Mouse (Mus musculus): ENCODE results near the gene Katnal1.

Gene Katnal1

DNA sequence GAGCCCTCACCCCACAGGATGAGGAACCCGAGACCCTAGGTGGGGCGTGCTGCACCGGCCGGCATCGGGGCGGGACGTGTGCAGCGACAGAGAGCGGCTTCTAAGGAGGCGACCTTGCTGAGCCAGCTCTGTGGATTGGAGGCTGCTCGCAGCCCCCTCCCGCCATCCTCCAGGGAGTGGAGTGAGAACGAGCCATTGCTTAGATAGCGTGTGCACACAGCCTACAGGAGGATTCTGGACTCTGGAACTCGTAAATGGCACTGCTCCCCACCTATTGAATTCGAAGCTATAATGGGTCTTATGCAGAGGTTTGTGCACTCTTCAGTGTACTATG is at the start of gene Katnal1:
Gene Katnal1 (minus strand): TSS at position 205 of the 334 bp plus-strand sequence.
- DNase-seq (ENCODE audit: low spot score), result no peak

DNA sequence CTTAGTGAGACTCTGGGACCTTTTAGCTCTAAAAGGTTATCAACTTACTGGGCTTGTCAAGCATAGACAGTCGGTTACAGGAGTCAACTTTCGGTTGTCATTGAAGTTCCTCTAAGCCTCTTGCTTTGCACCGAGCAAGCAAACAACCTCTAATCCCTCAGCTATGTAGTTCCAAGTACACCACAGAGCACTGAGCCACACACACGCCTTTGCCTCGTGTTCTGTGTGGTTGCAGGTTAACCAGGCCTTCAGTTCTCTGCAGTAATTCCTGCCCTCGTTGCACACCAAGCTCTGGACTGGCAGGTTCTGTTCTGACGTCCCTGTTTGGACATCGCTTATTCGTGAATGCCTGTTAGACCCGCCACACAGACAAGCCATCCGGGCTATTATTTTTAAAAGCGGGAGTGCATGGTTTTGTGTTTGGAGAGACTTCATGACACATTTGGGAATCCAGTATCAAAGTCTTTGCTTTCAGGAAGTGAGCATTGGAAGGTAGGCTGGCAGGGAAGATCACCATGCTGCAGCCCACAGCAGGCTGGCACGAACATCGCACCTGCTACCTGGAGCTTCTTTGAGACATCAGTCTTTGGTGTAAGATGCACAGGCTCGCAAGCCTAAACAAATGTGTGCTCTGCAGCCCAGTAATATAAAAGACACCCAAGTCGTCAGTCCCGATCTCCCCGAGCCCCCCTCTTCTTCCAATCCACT is 49.5 kb upstream of the Katnal1 start:
- no peak for DNase-seq (ENCODE audit: low spot score)

DNA sequence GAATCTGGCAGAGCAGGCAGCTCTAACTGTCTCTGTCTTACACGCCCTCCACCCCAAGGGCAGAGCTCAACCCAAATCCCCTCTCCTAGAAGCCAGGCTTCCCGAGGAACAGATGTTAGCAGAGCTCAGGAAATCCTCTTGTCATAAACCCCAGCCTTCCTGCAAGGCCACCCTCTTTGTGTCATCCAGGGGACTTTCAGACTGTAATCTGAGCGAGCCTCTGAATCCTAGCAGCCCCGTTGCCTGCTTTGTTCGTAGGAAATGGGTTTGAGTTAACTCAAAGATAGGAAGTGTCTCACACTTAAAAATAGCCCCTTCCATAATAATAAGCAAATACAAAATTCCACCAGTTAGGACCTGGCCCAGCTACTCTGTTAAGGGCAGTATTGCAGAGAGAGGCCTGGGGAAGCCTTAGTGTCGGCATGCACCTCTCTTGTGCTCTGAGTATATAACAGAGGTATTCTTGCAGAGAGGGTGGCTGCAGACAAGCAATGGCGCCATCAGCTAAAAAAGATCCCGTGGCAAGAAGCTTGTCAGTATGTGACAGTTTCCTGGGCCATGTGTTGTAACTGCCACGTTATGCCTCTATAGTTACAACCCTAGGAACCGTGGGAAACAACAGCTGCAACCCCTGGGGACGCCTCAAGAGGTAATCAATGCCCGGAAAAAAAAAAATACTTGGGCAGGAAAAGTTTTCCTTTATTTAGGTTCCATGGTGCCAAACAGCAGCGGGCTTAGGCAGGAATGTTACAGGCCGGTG is 48.8 kb upstream of the Katnal1 start:
- DNase-seq (ENCODE audit: low spot score), result no peak

DNA sequence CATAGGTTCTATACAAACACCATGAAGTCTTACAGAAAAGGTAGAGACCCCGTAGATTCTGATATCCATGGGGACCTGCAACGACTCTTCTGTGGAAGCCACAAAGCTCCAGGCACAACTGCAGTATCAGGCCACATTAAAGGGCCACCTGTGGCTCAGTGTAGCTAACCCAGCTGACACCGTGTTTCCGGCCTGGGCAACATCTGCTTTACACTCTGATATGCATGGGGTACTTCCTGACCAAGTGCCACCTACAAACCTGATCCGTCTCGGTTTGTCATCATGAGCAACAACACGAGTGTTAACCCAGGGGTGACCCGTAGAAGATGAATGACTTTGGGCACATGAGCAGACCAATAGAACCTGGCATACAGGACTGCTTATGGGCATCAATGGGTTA is 47.8 kb upstream of the Katnal1 start:
- no peak for DNase-seq (ENCODE audit: low spot score)

DNA sequence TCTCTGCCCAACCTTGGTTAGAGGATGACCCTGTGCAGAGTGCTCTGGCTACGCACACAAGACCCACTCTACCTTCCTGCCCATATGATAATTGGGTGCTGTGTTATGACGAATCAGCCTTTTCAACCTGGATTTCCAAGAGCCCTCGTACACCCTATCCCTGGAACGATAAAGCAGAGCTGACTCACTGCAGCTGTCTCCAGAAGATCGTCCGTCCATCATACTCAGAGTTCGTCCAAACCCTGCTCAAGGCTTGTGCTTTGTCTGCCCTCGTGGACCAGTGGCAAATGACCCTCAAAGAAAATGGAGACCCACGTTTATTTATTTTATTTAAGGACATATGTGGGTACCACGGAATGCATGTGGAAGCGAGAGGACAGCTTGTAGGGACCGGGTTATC is 45.9 kb upstream of the Katnal1 start:
- DNase-seq (ENCODE audit: low spot score), result no peak

DNA sequence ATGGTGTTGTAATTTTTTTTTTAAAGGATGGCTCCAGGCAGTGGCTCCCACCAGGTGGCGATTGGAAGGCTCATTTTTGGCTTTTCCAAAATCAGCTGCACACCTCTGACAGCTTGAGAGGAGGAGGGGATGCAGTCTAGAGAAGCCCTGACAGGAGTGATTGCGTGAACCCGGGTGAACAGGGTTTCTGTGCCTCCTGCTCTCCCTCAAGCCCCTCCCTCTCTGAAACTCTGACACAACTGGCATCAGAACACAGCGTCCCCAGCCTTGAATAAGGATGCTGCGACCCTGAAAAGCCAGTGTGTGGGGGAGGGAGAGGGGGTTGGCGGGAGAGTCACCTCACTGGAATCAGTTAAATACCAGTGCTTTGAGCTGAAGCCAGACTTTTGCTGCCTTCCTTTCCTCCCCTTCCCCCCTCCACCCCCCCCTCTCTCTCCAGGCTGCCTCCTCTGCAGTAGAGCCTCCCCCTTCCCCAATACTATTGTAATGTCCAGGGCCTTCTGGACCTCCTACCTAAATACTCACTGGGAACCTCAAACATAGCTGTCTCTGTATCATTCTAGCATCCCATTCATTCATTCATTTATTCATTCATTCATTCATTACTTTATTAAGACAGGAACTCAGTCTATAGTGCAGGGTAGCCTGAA is 44.0 kb upstream of the Katnal1 start:
- no peak for DNase-seq (ENCODE audit: low spot score)

DNA sequence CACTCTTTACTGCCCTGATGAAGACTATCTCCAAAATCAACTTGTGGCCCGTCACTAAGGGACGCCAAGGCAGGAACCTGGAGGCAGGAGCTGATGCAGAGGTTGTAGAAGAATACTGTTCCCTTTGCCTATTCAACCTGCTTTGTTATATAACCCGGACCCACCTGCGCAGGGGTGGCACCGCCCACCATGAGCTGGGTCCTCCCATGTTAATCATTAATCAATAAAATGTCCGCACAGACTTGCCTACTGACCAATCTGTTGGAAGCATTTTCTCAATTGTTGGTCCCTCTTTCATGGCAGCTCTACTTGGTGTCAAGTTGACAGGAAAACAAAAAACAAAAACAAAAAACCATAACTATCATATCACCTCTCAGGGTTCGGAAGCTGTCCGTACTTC is 43.0 kb upstream of the Katnal1 start:
- DNase-seq (ENCODE audit: low spot score), result no peak

DNA sequence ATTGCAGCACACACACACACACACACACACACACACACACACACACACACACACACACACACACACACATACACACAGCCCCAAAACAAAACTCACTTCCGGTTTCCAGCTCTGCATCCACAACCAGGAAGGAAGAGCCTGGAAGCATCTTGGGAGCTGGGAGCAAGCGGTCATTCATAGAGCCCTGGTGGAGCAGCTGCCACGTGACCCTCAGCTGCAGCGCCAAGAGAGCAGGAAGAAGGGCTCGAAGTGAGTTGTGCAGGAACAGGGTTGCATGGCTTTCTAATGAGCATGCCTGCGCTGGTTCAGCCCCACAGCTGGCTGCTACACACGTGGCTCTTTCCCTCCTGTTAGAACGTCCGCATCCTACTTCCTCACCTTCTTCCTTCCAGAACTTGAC is 40.5 kb upstream of the Katnal1 start:
- DNase-seq (ENCODE audit: low spot score), result no peak

DNA sequence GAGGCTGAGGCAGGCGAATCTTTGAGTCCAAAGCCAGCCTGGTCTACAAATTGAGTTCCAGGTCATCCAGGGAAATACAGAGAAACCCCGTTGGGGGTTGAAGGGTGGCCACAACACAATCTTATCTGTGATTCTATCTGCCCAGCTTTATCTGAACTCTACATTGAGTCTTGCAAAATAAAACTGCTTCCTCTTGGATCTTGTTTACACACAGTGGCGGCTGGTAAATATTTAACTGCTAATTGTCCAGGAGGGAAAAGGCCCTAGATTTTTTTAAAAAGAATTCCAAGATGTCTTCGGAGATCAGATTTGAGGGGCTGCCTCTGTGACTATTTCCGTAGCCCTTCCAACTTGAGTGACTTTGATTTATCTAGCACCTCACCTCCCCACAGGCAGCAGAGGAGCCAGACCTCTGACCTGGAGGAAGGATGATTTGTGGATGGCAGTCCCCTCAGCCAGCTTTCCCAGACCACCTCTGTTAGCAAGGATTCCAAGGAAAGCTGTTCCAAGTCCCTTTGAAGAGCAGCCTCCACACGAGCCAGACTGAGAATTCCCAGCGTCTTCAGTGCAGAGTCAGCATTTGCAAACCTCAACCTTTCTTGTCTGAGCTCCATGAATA is 39.9 kb upstream of the Katnal1 start:
- no peak for DNase-seq (ENCODE audit: low spot score)

DNA sequence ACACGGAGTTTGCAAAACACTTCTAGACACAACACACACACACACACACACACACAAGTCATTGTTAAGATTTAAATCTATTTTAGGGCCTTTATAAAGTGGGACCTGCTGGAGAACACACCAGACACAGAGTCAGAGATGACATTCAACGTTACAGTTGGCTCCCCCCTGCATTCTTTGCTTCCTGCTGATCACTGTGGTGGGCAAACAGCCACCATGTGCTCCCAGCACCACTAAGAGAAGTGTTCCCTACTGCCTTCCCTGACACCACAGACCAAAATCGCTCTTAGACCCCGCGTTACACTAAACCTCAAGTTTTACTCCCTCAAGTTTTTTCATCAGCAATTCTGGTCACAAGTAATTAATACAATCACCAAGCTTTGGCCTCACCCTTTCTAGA is 39.1 kb upstream of the Katnal1 start:
- DNase-seq (ENCODE audit: low spot score), result no peak

DNA sequence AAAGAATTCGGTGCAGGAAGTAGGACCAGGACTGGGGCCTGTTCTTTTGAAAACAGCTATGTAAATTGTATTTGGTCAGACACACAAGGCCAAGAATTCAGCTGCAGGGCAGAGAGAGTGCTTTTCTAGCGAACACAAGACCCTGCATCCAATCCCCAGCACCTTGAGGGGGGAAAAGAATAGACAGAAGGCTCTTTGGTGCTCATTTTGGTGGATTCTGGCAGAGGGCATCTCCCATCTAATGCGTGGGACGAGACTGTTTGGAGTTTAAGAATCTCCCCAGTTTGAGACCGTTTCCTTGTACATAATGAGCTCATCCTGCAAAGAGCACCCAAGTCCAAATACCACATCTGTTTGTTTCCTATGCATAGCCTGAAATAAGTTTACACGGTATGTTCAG is 37.3 kb upstream of the Katnal1 start:
- DNase-seq (ENCODE audit: low spot score), result no peak

DNA sequence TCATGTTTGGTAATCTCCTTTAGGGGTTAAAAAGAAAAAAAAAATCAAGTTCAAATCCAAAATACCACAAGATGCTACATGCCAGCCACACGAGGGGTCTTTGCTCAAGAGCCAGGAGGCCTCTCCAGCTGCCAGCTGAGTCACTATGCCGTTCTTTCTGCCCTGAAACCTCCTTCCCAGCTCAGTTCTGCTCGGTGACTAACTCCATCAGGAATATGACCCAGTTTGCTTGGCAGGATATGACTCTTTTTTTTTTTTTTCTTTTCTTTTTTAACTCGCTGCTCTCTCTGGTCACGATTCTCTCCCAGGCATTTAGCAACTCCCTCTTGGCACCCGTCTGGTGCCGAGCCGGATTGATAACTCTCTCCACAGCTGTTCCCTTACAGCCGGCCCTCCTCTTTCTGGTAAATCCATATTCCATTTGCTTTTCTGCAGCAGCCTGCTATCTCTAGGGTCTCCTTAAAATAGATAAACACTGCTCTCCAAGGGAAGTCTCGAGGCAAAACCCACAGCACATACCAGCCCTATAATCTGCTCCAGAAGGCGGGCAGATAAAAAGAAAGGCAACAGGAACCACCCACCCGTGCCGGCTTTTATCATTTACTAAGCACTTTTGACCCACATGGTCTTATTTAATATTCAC is 36.7 kb upstream of the Katnal1 start:
- DNase-seq (ENCODE audit: low spot score), result no peak

DNA sequence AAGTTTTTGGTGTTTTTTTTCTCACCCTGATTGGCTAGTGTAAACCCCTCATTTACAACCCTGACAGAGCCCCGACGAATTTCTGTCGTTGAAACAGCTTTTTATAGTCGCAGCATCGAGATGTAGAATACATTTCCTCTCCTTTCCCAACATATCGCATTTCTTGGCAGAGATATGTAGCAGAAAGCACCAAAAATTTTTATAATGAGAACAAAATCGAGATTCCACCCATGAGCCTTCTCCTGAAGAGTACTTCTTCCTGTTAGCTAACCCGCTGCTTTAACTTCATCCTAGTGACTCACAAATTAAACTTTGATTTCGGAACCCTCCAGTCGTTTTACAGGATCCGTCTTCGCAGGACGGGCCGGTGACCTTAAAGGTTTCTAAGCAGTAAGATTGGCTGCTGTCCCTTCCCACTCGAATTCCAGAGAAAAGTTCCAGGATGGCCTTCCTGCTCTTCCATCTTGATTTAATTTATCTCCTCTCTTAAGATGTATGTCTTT is 36.0 kb upstream of the Katnal1 start:
- no peak for DNase-seq (ENCODE audit: low spot score)

DNA sequence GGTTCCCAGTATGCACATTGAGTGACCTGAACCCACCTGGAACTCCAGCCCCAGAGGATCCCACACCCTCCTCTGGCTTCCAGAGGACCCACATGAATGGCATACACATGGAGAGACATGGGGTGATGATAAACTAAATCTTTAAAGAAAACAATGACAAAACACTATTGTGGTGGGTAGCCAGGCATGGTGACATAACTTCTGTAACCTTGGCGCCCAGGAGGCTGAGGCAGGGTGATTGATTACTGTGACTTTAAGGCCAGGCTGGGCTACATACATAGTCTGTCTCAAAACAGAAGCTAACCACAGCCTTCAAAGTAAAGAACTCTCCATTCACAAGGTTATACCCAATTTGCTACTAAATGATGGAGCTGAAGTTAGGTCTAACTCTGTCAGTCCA is 35.1 kb upstream of the Katnal1 start:
- DNase-seq (ENCODE audit: low spot score), result no peak

DNA sequence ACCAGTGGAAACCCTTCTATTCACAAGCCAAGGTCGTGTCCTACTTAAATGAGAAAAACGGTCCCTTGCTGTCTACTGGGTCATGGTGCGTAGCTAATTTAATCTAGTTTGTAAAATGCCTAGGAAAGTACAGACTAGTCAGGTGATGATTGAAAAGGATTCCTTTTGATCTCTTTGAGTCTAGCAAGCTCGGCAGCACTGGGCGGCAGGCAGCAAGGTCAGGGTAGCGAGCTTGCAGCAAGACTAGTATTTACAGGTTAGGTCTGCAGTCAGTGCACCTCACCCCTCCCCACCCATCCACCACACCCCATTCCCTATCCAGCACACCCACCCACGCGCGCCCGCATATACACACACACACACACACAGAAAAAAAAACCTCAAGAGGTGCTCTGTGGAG is 31.1 kb upstream of the Katnal1 start:
- no peak for DNase-seq (ENCODE audit: low spot score)

DNA sequence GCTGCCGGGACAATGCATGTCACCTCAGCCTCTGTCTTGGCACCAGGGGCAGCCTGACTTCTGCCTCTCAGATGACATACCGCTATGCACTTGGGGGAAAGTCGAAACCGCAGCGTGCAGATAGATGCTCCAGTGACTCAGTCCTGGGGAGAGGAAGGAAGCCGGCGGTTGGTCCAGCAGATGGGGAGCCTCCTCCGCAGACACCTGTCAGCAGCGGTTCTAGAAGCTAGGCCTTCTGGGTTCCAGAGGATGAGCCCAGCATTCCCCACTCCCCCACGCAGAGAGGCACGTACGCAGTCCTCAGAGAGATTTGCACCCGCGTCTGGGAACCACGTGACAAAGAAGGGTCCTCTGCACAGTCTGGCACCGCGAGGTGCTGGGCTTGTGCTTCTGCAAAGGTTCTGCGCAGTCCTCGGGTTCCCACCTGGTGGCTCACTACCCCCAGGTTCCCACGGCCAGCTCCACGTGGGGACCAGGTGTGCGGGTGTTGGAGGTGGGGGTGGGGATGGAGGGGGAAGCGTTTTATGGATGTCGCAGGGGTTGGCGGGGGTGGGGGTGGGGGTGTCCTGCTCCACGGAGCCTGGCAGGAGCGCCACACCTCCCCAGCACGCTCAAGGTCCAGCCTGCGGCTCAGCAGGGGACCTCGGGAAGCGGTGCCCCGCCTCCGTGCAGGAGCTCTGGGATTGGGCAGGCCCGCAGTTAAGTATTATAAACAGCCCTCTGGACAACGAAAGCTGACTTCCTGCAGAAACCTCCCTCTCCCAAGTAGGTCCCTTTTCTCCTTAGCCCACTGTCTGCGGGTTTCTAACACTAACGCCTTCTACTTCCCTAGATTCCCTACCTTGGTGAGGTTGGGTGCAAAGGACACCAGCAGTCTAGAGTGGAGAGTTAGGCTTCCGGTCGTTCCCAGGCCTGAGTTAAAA is 30.2 kb upstream of the Katnal1 start:
- DNase-seq (ENCODE audit: low spot score), result no peak

DNA sequence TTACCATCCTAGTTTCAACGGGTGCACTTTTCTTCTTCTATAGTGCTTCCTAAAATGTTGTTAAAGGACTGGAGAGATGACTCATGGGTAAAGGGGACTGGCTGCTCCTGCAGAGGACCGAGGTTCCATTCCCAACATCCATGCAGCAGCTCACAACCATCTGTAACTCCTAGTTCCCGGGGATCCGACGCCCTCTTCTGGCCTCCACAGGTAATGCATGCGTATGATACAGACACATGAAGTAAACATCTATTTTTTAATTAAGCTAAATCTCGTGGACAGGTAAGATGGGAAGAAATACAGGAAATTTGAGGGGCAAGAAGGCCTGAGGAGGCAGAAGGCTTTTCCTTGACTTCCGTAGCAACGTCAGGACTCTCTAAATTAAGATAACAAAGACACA is 29.2 kb upstream of the Katnal1 start:
- DNase-seq (ENCODE audit: low spot score), result no peak

DNA sequence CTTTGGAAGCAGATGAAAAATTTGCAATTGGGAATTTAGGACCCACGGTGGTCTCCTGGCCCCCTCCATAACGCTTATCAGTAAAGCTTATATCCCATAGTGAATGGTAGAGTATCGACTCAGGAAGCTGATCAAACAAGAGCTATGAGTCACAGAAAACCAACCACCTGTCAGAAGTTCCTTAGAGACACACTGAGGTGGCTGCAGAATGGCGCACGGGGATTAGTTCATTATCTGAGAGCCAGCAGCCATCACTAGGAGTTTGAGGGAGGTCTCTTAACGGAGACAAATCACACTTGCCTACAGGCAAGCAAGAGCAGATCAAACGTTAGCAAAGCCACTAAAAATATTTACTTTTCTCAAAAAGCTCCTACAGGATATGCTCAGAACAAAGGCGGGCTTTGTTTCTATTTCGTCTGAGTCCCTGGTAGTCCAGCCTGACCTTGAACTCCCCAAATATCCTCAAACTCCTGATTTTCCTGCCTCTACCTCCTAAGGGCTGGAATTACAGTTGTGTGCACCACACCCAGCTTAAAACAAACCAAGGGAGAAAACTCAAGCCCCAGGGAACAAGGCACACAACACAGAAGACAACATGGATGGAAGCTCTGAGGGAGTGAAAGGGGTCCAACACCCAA is 27.9 kb upstream of the Katnal1 start:
- no peak for DNase-seq (ENCODE audit: low spot score)

DNA sequence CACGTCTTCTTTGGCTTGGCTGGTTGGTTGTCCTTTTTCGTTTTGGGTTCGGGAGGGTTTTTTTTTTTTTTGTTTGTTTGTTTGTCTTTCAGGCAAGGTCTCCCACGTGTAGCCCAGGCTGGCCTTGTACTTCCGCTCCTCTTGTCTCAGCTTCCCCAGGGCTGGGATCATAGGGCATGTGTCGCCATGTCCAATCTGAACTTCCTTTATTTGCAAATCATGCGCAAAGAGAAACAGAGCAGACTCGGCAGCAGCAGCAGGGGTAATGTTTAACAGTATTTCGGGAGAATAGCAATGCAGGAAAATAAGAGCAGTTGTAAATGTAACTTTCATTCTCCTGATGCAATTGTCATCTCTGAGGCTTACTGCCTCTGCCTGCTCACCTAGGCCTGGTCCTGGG is 27.0 kb upstream of the Katnal1 start:
- DNase-seq (ENCODE audit: low spot score), result no peak

DNA sequence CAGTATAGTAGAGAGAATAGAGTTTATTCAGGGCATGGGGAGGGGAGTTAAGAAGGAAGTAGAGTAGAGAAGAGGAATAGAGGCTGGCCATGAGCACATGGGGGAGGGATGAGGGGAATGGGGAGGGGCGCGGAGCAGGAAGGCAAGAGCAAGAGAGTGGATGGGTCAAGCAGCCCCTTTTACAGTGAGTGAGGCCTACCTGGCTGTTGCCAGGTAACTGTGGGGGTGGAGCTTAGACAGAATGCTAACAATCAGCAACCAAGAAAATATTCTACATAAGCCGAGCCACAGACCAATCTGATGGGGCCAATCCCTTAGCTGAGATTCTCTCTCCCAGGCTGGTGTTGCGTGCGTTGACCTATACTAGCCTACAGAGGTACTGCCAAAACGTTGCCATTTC is 26.5 kb upstream of the Katnal1 start:
- DNase-seq (ENCODE audit: low spot score), result no peak

Data from urinary bladder, postnatal 10 days (tissue).